Mouse (Mus musculus) CH12.LX (cell line): ENCODE measurements around the gene Hsdl2. TPM values are rescaled to one million over a fixed set of nuclear protein-coding genes. Genes with fewer than 3 reads are reported as not detected.

Experiments
- DNase-seq: peaks from one replicate; pipeline ENCODE4 v3.0.0-alpha.2; 2013; ENCODE audit errors: extremely low read depth
- H3K27ac ChIP-seq: 2 replicates; pipeline ENCODE4 v1.5.1; 2012; ENCODE audit warnings: low read depth, mild to moderate bottlenecking, control low read depth, moderate library complexity; ENCODE audit not compliant: insufficient read depth
- H3K27me3 ChIP-seq: replicated peaks from 2 replicates; pipeline ENCODE3; 2012; ENCODE audit warnings: inconsistent platforms
- H3K36me3 ChIP-seq, 2 experiments: replicated peaks in 1 of 2; 2 replicates each; pipeline versions ENCODE3 to v1.6.1; 2012; ENCODE audit warnings: inconsistent platforms in 1 of 2, low read length in 1 of 2, mild to moderate bottlenecking in 1 of 2, mixed read lengths in 1 of 2, moderate library complexity in 1 of 2; ENCODE audit not compliant: control insufficient read depth in 1 of 2, insufficient read depth in 1 of 2
- H3K4me1 ChIP-seq, 2 experiments: 2 replicates each; pipeline ENCODE4 v1.6.1; 2012; ENCODE audit warnings: inconsistent platforms in 1 of 2, moderate library complexity in 1 of 2; ENCODE audit not compliant: insufficient read depth in 2 of 2, control insufficient read depth in 1 of 2
- H3K4me2 ChIP-seq: 2 replicates; pipeline ENCODE4 v1.6.1; 2012; ENCODE audit warnings: low read depth, mild to moderate bottlenecking, control low read depth; ENCODE audit not compliant: poor library complexity, insufficient read depth, severe bottlenecking
- H3K4me3 ChIP-seq, 3 experiments: fragments of 150-350 bp in 1 of 3; sonication (generic) in 1 of 3; replicated peaks in 1 of 3; 2 replicates each; pipeline versions ENCODE3 to v1.5.1; 2011 to 2012; ENCODE audit warnings: low read depth in 2 of 3, low read length in 2 of 3, mild to moderate bottlenecking in 2 of 3, moderate library complexity in 2 of 3, control low read depth in 1 of 3, improper control_type of control experiment in 1 of 3, inconsistent platforms in 1 of 3, mixed read lengths in 1 of 3; ENCODE audit not compliant: poor library complexity in 1 of 3
- H3K79me2 ChIP-seq: replicated peaks from 2 replicates; pipeline ENCODE4 v1.6.1; 2012; ENCODE audit warnings: mild to moderate bottlenecking, moderate library complexity; ENCODE audit not compliant: control insufficient read depth, poor library complexity, insufficient read depth, severe bottlenecking; ENCODE audit errors: extremely low read depth
- H3K9ac ChIP-seq: 2 replicates; pipeline ENCODE4 v1.6.1; 2012; ENCODE audit warnings: low read depth, mild to moderate bottlenecking, control low read depth, moderate library complexity; ENCODE audit not compliant: insufficient read depth
- H3K9me3 ChIP-seq: replicated peaks from 2 replicates; pipeline ENCODE3; 2012; ENCODE audit warnings: low read length, inconsistent platforms, mixed read lengths
- CHD1 ChIP-seq: IDR thresholded peaks from 2 replicates; pipeline ENCODE4 v1.6.1; 2012; ENCODE audit warnings: low read depth, low read length, improper control_type of control experiment, inconsistent platforms
- ELF1 ChIP-seq: IDR thresholded peaks from 2 replicates; pipeline ENCODE4 v1.6.1; 2014; ENCODE audit warnings: low read depth, mild to moderate bottlenecking, inconsistent platforms, low read length, improper control_type of control experiment
- EP300 ChIP-seq: IDR thresholded peaks from 2 replicates; pipeline ENCODE4 v1.6.1; 2011; ENCODE audit warnings: low read length, improper control_type of control experiment
- ETS1 ChIP-seq: conservative IDR thresholded peaks from 2 replicates; pipeline ENCODE4 v1.6.1; 2012; ENCODE audit warnings: low read depth, mild to moderate bottlenecking, inconsistent platforms, low read length, improper control_type of control experiment, moderate library complexity
- HCFC1 ChIP-seq: IDR thresholded peaks from 2 replicates; pipeline ENCODE4 v1.6.1; 2012; ENCODE audit warnings: low read depth, mild to moderate bottlenecking, inconsistent platforms, low read length, improper control_type of control experiment
- IRF4 ChIP-seq: IDR thresholded peaks from 2 replicates; pipeline ENCODE4 v1.6.1; 2014; ENCODE audit warnings: low read depth, mild to moderate bottlenecking, inconsistent platforms, low read length, improper control_type of control experiment
- JUN ChIP-seq: IDR thresholded peaks from 2 replicates; pipeline ENCODE4 v1.6.1; 2011; ENCODE audit warnings: low read depth, mild to moderate bottlenecking, low read length, improper control_type of control experiment, moderate library complexity; ENCODE audit not compliant: insufficient read depth
- JUND ChIP-seq: conservative IDR thresholded peaks from 2 replicates; pipeline ENCODE4 v1.6.1; 2011; ENCODE audit warnings: low read depth, low read length, improper control_type of control experiment
- MAFK ChIP-seq: IDR thresholded peaks from 2 replicates; pipeline ENCODE4 v1.6.1; 2011; ENCODE audit warnings: low read length, improper control_type of control experiment; ENCODE audit not compliant: insufficient replicate concordance
- MEF2A ChIP-seq: IDR thresholded peaks from 2 replicates; pipeline ENCODE4 v1.6.1; 2014; ENCODE audit warnings: low read depth, mild to moderate bottlenecking, inconsistent platforms, low read length, improper control_type of control experiment, borderline replicate concordance
- MYC ChIP-seq: IDR thresholded peaks from 2 replicates; pipeline ENCODE4 v1.6.1; 2011; ENCODE audit warnings: low read depth, mild to moderate bottlenecking, improper control_type of control experiment, low read length
- PAX5 ChIP-seq: IDR thresholded peaks from 2 replicates; pipeline ENCODE4 v1.6.1; 2012; ENCODE audit warnings: low read length, inconsistent platforms, mixed read lengths
- SMC3 ChIP-seq: IDR thresholded peaks from 2 replicates; pipeline ENCODE4 v1.6.1; 2011; ENCODE audit warnings: low read depth, low read length, improper control_type of control experiment
- TBP ChIP-seq: conservative IDR thresholded peaks from 2 replicates; pipeline ENCODE4 v1.6.1; 2011; ENCODE audit warnings: low read depth, low read length, improper control_type of control experiment
- UBTF ChIP-seq: IDR thresholded peaks from 2 replicates; pipeline ENCODE4 v1.6.1; 2012; ENCODE audit warnings: low read depth, mild to moderate bottlenecking, inconsistent platforms, low read length, improper control_type of control experiment, moderate library complexity
- USF1 ChIP-seq: IDR thresholded peaks from 2 replicates; pipeline ENCODE4 v1.6.1; 2014; ENCODE audit warnings: low read depth, mild to moderate bottlenecking, inconsistent platforms, low read length, improper control_type of control experiment
- USF2 ChIP-seq: conservative IDR thresholded peaks from 2 replicates; pipeline ENCODE4 v1.6.1; 2011; ENCODE audit warnings: low read depth, low read length, improper control_type of control experiment
- dilution Hi-C: fragments of 300-500 bp; cut with MboI; formaldehyde crosslinking; loops from 2 replicates; pipeline ENCODE4 v1.14.3; 2020; ENCODE audit warnings: low sequenced_read_pairs; ENCODE audit not compliant: extremely low pct_unique_long_range_greater_than_20kb, extremely low pct_ligation_motif_present
- in situ Hi-C: fragments of 300-500 bp; cut with MboI; formaldehyde crosslinking; loops from 3 replicates; pipeline ENCODE4 v1.14.3; 2019; ENCODE audit warnings: low sequenced_read_pairs, low pct_ligation_motif_present, low pct_unique_long_range_greater_than_20kb, mixed read lengths
- polyA plus RNA-seq: library from polyadenylated mRNA; unstranded; fragments of >175 nt; gene quantifications from 2 replicates; pipeline ENCODE4 v1.2.1, GENCODE M21; 2012; ENCODE audit warnings: low read depth; ENCODE audit not compliant: insufficient read length
- total RNA-seq, 2 experiments: library from RNA; depleted of rRNA; stranded (reverse); fragments of 300-350 nt in 1 of 2; fragments of >200 nt in 1 of 2; gene quantifications; 2 replicates each; pipeline ENCODE4 v1.2.3; 2012 to 2014

The Hsdl2 gene
- total and polyA plus RNA-seq, 3 experiments, result 7.0 to 10.4 (median 9.7) TPM

- no peak for TF ChIP-seq MEF2A
- H3K79me2 ChIP-seq, result no peaks in the 10 kb centered on the region
- H3K27ac ChIP-seq, result no peak overlapping the region
- no peak overlapping the region for H3K4me3 ChIP-seq
- no peaks in the 10 kb centered on the region for H3K36me3 ChIP-seq
- H3K9me3 ChIP-seq, result no peaks in the 10 kb centered on the region
- H3K4me1 ChIP-seq, result no peaks in the 10 kb centered on the region
- no peak overlapping the region for H3K9ac ChIP-seq
- dilution Hi-C loops, result no loop called here
- H3K4me2 ChIP-seq, result no peak overlapping the region
- in situ Hi-C loops, result no loop called here
- DNase-seq, result no peak
- H3K27me3 ChIP-seq, result no peaks in the 10 kb centered on the region
Observed at GRCm38 (mm10) chr4:59642039-59642438, 60.7 kb downstream of the Hsdl2 start.

- H3K36me3 ChIP-seq, result no peaks in the 10 kb centered on the region
- DNase-seq, result no peak
- H3K9ac ChIP-seq, result no peak overlapping the region
- no peaks in the 10 kb centered on the region for H3K27me3 ChIP-seq
- no peaks in the 10 kb centered on the region for H3K4me1 ChIP-seq
- dilution Hi-C loops, result no loop called here
- in situ Hi-C loops, result no loop called here
- no peak overlapping the region for H3K4me2 ChIP-seq
- no peak overlapping the region for H3K4me3 ChIP-seq
- no peaks in the 10 kb centered on the region for H3K79me2 ChIP-seq
- H3K9me3 ChIP-seq, result no peaks in the 10 kb centered on the region
- H3K27ac ChIP-seq, result no peak overlapping the region
- no peak for TF ChIP-seq JUN
- no peak for TF ChIP-seq MEF2A
- TF ChIP-seq IRF4, result no peak
- TF ChIP-seq HCFC1, result no peak
Observed at GRCm38 (mm10) chr4:59642657-59643056, 61.3 kb downstream of the Hsdl2 start.

- no peak overlapping the region for H3K4me3 ChIP-seq
- H3K36me3 ChIP-seq, result no peaks in the 10 kb centered on the region
- no peaks in the 10 kb centered on the region for H3K27me3 ChIP-seq
- H3K4me2 ChIP-seq, result no peak overlapping the region
- no peak for DNase-seq
- H3K9me3 ChIP-seq, result no peaks in the 10 kb centered on the region
- TF ChIP-seq USF1 (no peak), TBP (no peak), MAFK (no peak), MYC (no peak), ETS1 (no peak), USF2 (no peak), SMC3 (no peak), PAX5 (no peak), JUND (no peak), CHD1 (no peak), UBTF (no peak), ELF1 (no peak), EP300 (no peak)
- H3K79me2 ChIP-seq, result no peaks in the 10 kb centered on the region
- no peak overlapping the region for H3K27ac ChIP-seq
- dilution Hi-C loops, result no loop called here
- no peaks in the 10 kb centered on the region for H3K4me1 ChIP-seq
- H3K9ac ChIP-seq, result no peak overlapping the region
- in situ Hi-C loops, result no loop called here
Observed at GRCm38 (mm10) chr4:59644431-59644830, 63.1 kb downstream of the Hsdl2 start.
